Mouse (Mus musculus) c-Kit-negative CD71-positive TER-119-positive erythroid progenitor cells, embryonic 14.5 days (primary cell): ENCODE measurements around the gene Pogz.

ENCODE experiments used
- DNase-seq: peaks from one replicate; pipeline ENCODE4 v3.0.0-alpha.2; 2013; ENCODE audit warnings: low read depth, low spot score

Pogz gene

DNA sequence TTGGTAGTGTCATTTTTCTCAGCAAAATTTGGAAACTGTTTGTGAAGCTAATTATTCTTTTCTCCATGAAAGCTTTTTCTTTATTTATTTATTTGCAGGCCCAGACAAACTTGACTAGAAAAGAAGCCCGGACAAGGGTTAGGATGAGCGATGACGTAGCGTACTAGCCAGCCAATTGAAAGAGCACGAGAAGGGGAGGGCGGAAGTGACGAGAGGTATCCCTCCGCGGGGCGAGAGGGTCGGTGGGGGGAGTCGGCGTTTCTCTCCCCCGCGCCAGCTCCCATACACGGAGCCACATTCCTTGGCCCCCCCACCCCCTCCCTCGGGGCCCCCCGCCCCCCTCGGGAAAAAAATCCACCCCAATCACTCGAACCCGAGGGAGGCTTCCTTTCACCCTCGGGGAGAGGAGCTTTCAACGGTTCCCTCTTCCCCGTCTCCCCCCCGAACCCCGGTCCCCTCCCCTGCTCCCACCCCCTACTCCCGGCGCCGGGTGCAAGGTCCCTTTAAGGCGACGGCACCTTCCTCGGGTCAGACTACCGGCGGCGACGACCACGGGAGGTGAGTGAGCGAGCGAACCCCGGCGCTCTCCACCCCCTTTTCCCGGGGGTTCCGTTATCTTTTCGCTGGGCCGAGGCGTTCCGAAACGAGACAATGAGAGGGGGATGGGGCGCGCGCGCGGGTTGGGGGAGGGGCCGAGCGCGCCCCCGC, at the start of gene Pogz:
TSS of gene Pogz (plus strand) at position 385 of the 708 bp plus-strand sequence.
- DNase-seq, result peak; percentile 78

DNA sequence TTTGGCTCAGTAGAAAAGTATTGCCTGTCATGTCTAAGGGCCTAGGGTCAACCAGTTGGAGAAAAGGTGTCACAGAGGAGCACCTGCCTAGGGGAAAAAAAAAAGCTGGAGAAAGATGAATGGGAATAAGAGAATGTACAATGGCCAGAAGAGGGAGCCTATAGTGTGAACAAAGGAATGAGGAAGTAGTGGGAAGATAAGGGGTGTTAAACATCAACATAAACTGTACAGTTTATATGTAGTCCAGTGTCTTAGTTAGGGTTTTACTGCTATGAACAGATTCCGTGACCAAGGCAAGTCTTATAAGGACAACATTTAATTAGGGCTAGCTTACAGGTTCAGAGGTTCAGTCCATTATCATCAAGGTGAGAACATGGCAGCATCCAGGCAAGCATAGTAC, 48.3 kb upstream of the Pogz start:
- no peak for DNase-seq

DNA sequence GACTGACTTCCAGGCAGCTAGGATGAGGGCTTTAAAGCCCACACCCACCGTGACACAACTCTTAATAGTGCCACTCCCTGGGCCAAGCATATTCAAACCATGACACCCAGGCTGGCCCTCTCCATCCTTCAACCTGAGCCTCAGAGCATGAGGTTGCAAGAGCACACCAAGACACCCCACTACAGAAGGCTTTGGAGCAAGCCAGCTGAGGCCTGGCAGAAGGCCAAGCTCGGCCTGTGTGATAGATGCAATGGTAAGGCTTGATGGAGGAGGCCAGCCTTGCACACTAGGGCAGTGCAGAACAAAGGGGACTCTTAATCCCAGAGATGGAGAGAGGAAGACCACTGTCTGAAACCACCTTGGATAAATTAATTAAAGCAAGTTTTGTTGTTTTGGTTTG, 47.9 kb upstream of the Pogz start:
- DNase-seq, result no peak

DNA sequence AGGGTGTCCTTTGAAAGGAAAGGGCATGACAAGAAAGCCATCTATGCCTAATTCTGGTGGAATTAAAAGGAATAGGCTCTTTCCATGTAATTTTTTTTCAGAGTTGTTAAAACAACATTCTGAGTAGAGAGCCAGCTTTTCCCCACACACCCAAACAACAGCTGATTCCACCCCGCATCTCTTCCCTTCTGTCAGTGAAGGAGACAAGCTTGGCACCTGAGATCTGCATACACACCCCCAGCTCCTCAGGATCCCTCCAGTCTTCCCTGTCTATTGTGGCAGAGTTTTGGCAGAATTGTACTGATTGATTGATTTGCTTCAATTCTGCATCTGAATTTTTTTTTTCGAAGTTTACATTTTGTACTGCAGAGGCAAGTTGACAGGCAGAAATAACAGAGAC, 45.1 kb upstream of the Pogz start:
- DNase-seq, result no peak

DNA sequence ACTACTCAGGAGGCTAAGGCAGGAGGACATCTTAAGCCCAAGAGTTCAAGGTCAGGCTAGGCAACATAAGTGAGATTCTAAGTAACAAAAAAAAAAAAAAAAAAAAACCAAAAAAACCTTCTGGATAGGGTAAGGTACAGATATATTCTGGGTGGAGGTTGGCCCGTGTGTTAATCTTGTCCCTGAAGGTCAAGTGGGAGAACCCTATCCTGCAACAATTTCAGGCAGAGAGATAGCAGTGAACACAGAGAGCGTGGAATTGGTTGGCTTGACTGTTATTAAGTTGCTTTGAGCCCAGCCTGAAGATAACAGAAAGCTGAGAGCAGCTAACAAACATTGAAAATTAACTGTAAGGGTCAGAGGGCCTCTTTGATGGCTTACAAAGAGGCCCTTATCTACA, 43.7 kb upstream of the Pogz start:
- DNase-seq, result no peak

DNA sequence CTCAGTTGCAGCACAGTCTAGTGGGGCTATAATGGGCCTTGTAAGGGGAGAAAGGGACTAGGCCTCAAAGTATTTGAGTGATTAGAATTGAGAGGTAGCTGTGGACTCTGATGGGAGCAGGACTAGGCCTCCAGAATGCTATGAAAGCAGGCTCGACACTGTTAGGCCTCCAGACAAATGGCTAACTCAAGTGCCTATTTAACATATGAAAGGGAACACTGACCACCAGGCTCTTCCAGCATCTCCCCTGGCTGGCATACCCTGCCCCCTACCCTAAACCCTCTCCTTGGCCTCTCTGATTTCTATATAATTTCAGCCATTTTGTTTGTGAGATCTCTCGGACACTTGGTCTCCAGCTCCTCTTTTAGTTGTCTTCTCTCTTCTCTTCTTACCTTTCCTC, 43.0 kb upstream of the Pogz start:
- no peak for DNase-seq

DNA sequence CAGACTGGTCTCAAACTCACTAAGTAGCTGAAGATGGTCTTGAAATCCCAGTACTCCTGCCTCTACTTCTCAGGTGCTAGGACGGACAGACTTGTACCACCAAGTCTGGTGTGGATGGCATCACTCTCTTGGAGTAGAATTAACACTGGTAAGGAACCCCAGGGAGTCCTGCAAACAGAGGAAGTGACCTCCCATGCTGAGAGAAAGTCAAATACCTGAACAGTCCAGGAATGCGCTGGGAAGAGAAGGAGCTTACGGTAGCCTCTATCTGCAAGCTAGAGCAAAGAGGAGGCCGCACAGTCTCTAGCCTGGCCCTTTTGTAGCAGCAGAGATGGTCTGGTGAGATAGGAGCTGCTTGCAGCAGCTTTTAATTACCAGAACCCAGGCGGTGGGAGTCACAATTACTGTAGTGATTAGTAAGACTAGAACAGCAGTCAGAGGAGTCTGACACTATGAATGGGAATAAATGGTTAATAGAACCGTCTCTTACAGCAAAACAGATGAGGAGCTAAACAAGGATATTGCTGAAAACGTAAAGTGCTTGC, 41.7 kb upstream of the Pogz start:
- no peak for DNase-seq

DNA sequence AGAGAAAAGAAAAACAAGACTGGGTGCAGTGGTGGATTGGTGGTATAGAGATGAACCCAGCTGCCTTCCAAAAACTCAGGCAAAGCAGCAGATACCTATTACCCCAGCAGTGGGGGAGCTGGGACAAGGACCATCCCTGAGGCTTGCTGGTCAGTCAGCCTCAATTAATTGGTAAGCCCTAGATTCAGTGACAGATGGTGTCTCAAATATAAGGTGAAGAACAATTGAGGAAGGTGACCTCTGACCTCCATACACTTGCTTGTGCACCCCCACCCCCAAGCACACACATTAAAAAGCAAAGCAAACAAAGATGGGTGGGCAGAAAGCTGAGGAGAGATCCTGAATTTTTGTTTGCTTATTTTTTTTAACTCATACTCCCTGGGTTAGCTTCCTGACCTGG, 41.2 kb upstream of the Pogz start:
- DNase-seq, result no peak

DNA sequence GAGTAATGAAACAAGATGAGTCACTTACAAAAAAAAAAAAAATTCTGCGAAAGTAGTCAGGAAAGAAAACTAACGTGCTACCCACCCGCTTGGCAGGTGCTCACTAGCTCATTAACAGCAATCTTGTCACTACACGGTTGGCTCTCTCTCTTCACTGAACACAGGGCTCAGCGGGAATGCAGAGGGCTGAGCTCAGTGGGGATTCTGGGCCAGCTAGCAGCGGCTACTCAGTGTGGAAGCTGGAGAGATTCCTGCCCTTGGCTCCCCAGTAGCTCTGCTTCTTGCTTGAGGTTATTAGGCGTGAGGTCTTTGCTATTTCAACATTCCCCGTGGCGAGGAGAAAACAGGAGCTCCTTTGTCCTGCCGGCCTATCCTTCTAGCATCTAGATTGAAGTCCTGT, 33.2 kb upstream of the Pogz start:
- no peak for DNase-seq

DNA sequence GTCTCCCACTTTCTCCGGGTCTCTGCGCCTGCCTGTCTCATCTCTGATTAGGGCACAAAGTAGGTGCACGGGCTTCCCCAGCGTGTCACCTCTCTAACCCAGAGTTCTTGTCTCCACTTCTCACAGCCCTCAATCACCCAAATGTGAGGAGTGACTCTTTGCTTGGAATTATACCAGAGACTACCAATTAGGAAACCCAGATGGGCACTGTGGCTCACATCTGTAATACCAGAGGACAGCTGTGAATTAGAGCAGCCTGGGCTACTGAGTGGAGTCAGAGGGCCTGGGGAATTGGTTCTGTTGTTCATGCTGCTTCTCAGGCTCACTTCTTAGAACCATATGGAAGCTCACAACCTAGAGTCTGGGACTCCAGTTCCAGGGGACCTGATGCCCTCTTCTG, 32.4 kb upstream of the Pogz start:
- DNase-seq, result no peak

DNA sequence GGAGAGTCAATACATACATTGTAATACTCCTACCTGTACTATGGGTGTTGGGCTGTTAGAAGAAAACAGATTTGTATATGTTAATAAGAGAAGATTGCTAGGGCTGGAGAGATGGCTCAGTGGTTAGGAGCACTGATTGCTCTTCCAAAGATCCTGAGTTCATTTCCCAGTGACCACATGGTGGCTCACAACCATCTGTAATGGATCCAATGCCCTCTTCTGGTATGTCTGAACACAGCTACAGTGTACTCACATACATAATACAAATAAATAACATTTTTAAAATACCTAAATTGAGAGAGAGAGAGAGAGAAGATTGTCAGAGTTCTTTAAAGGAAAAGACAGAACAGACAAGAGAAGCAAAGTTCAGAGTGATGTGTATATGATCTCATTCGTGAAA, 29.1 kb upstream of the Pogz start:
- DNase-seq, result no peak

DNA sequence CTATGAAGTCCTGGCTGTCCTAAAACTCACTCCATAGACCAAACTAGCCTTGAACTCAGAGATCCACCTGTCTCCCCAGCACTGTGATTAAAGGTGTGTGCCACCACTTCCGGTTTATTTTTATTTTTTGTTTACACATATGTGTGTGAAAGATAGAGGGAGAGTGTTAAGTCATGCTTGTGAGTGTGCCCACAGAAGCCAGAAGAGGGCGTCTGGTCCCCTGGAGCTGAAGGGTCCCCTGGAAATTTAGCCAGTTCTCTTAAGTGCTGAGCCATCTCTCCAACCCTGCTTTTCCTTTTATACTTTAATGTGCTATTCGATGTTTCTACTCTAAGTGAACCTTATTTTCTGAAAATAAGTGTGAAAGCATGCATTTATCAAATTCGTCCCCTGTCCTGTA, 25.7 kb upstream of the Pogz start:
- DNase-seq, result no peak

DNA sequence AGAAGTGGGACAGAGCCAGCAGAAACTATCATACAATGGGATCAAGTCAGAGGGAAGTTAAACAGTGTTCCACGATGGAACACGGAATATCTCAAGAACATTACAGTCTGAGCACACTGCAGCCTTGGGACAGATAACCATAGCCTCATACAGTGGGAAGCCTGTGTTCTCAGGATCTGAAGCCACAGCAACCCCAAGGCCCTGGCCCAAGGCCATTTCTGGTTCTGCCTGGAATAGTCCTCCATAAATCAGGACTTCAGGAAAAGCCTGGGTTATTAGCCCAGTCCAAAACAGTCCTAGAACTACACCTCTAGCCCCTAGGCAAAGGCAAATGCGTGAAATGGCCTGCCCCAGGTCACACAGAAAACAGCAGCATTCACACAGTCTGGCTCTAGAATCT, 23.7 kb upstream of the Pogz start:
- DNase-seq, result no peak

DNA sequence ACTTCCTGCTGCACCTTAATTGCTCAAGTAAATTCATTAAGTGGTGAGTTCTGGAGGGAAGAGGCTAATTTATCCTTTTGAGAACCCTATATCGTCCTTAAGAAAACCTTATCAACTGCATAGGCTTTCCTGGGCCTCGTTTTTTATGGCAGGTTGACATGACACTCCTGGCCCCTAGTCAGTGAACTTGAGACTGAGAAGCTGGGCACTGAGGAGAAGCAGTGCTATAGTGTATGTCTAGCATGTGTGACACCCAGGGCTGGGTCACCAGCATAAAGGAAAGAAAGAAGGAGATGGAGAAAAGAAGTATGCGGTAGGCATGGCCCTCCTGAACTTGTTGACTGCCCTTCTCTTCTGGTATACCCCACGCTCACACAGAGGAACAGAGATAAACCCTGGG, 23.3 kb upstream of the Pogz start:
- DNase-seq, result no peak

DNA sequence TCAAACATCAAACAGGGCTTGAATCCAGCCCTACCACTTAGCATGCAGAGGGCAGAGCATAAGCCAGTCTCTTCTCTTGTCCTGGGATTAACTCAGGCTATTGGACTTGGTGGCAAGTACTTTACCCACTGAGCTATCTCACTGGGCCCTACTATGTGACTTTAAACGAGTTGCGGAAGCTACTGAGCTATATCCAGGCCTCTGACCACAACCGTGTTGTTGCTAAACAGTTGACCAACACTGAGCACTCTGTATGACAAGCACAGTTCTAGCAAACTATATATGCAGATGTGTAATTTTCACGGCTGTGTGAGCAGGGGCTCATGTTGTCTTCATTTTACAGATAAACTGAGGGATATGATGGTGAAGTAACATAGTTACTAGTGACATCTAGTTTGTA, 22.7 kb upstream of the Pogz start:
- DNase-seq, result no peak

DNA sequence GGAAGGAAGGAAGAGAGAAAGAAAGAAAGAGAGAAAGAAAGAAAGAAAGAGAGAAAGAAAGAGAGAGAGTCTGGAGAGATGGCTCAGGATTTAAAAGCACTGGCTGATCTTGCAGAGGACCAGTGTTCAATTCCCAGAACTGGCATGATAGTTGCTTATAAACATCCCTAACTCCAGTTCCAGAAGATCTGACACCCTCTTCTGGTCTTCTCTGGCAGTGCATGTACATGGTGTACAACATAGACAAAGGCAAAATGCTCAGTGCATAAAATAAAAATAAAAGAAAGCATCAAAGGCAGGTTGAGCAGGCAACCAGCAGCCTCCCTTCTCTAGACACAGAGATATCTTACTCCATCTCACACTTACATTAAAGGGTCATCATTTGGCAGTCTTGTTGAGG, 21.8 kb upstream of the Pogz start:
- no peak for DNase-seq

DNA sequence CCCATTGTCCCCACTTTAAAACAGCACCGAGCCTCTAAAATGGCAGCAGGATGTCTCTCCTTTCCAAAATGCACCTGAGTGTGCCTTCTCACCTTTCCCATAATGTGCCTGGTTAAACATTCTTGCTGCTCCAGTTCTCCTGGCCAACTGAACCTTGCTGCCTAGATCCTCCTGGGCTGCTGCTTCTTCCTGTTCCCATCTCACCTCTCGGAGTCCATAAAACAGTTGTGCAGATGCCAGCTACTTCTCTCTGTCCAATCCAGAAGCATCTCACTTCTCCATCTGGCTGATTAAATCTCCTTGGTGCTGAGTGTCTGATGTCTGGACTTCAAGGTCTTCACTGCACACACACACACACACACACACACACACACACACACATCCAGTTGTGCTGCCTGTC, 19.6 kb upstream of the Pogz start:
- no peak for DNase-seq

DNA sequence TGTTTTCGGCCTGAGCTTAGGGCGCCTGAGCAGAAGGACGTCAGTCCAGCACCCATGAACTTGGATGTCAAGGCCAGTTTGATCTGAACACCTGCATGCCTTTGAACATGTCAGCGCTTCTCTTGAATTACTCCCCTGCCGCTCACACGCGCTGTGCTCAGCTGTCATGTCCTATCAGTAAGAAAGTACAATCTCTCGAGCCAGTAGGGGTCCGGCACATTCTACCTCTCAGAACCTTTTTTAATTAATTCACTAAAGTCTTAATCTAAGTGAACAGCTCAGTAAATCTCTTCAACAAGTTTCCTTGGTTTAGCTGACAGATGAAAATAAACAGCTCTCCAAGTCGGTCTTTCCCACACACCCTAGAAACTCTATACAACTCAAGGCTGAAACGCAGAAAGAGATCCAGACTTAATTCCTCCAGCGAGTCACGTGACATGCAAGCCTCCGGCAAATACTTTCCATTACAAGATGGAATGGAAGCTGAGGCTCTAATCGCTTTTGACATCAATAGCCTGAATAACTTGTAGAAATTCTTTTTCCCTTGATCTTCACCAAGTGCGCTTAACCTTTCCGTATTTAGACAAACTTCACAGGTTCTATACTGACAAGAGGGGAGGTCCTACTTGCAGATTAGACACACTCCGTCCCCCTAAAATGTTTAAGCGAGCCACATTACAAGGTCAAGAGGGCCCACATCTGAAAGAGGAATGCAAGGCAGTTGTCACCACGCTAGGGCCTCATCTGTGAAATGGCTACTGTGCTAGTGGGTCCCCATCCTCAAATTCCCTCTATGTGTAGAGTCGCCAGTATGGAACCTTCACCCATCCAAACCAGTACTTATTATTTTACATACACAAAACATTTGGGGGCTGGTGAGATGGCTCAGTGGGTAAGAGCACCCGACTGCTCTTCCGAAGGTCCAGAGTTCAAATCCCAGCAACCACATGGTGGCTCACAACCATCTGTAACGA, 17.6 kb upstream of the Pogz start:
- no peak for DNase-seq

DNA sequence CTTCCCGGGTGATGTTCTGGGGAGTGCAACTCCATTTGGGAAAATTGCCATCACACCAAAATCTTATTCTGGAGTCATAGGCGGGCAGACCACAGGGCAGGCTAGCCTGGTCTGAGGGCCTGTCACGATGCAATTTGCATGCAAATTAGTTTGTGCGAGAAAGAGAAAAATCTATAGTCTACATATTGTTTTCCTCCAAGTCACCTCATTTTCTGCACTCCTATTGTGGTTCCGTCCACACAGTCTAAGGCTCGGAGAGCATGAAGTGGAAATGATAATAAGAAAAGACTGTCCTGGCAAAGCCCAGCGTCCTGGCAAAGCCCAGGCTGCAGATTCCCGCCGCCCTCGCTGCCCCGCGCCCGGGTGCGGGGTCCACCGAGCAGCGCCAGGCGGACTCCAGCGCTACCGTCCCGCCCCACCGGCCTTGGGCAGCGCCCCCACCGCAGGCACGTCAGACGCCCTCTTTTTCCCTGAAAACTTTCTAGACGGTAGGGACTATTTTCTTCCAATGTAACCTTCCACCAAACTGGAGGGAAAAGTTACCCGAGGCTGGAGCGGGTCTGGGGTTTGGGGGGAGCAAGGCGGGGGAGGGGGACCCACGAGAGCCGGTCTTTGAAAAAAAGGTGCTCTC, 16.2 kb upstream of the Pogz start:
- no peak for DNase-seq

DNA sequence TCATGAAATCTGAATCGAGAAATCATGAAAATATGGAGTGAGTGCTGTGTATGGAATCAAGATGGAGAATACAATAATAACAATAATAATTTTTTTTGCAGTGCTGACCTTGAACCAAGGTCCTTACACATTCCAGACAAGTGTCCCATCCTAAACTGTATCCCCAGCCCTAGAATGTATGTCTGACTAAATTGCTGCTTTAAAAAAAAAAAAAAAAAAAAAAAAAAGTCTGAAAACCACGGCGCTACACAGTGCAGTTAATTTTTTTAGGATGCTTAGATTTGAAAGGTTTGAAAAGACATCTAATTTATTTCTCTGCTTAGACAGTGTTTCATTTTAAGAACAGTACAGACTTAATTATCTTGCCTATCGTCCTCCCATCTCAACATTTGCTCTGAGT, 15.3 kb upstream of the Pogz start:
- no peak for DNase-seq

DNA sequence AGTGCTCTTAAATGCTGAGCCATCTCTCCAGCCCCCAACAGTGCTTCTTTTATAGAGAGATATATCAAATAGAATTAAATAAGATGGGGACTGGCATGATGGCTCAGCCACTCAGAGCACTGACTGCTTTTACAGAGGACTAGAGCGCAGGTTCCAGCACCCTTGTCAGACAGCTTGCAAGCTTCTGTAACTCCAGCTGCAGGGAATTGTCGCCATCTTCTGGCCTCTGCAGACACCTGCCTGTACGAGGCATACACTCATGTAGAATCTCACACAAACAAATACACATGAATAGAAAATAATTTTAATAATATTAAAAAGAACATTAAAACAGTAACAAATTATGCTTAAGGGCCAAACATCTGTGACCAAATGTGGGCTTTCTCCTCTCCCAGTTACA, 13.3 kb upstream of the Pogz start:
- DNase-seq, result no peak

DNA sequence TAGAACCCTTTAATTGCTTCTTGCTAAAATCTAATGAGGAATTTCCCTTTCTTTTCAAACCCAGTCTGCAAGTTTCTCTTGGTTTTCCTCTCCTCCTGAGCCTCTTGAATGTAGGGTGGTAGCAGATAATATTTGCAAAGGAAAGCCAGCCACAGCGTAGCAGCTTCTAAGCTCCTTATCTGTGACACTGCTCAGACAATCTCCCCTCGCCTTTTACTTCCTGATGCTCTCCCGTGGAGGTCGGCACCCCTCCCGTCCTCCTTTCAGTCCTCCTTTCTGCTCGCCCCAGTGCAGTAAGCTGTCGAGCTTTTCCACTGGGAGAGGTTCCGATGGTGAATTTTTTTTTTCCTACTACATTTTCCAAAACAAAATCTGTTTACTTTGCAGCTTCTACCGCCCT, 5.3 kb upstream of the Pogz start:
- no peak for DNase-seq
